Comparison of ENCODE assay signal across 8 mouse cellular contexts in genomic region chr11:90183361-90183760, GRCm38 (mm10). TPM values are rescaled to one million over a fixed set of nuclear protein-coding genes. Genes with fewer than 3 reads are reported as not detected.
A peak's percentile ranks its signal among the peaks of the same experiment; 100 is the strongest.
DNase-seq lines count a peak whose midpoint lies in the region; ATAC-seq and TF ChIP-seq lines count a peak whose summit lies in the region.

No protein-coding gene starts in this region.

- in situ Hi-C loops in Patski (cut with MboI; ENCODE audit: low pct_unique_long_range_greater_than_20kb) = loop anchor here (10.0 kb wide), 1 partner anchor 121 kb away; no protein-coding TSS in a partner anchor

- peak; percentile 45 for DNase-seq in adrenal gland, postnatal 10 days
- DNase-seq in adrenal gland, postnatal 36 days = no peak
- DNase-seq in layer of hippocampus, postnatal 10 days (ENCODE audit: low spot score in 2 of 2) = peak; percentile 30 to 46
- no peak for DNase-seq in layer of hippocampus, adult 8-10 months (ENCODE audit: low spot score in 2 of 2)
- DNase-seq in Patski (ENCODE audit: low read depth, low spot score) = peak; percentile 15
- DNase-seq in heart, postnatal 36 days = peak; percentile 10 to 22
- DNase-seq in retina, postnatal 1 day = peak; percentile 74
- no peak for DNase-seq in c-Kit-positive CD71-positive TER-119-positive erythroid progenitor cells, embryonic 14.5 days (ENCODE audit: low spot score)

- CTCF ChIA-PET in Patski (lab: Charles Lee) = interaction anchor here (0.7 to 2.3 kb wide), 6 partner anchors 14 to 135 kb away, joined by 3 to 10 read pairs (median 3); no protein-coding TSS in a partner anchor

- POLR2A ChIA-PET in Patski (lab: Charles Lee) = interaction anchor here (0.5 kb wide), 1 partner anchor 66 kb away, joined by 3 read pairs; the partner anchor contains the start of gene Mmd

- intact Hi-C loops in heart, postnatal 36 days (cut with DNase I) = loop anchor here (2.0 to 10.0 kb wide), 2 partner anchors 231 to 433 kb away; no protein-coding TSS in a partner anchor

- no peak for ATAC-seq in Patski

- peak; percentile 50 for TF ChIP-seq CTCF in Patski (IDR thresholded peaks at IDR 0.05)

- H3K27me3 ChIP-seq in Patski = peaks cover 24% of the 10 kb centered on the region

RNA-seq across cellular contexts. Expression of gene Gm45716, which starts 4.1 kb away (rescaled TPM):
- 1 to 10 TPM; 3.9 to 5.2 TPM for total RNA-seq in adrenal gland, postnatal 10 days (2021)
- 1 to 10 TPM; 2.6 to 5.3 TPM for total RNA-seq in adrenal gland, postnatal 36 days (2021)
- total RNA-seq in layer of hippocampus, postnatal 10 days (2021) = 10 to 100 TPM in 1 of 2 experiments, 1 to 10 TPM in 1; 7.7 to 10.8 TPM
- 1 to 10 TPM; 6.1 to 6.5 (median 6.4) TPM for total RNA-seq in layer of hippocampus, adult 8-10 months (2022)
- 0.59 TPM for polyA plus RNA-seq in Patski (2021)
- total RNA-seq in heart, postnatal 36 days (2021) = 1 to 10 TPM; 8.6 to 9.6 TPM

Comparison
In these comparisons a context has a peak if more than half of its experiments do, and no peak if none do; other contexts are left out.
1. DNase-seq: peak in adrenal gland, postnatal 10 days (single experiment), layer of hippocampus, postnatal 10 days (2 of 2), Patski (single experiment), heart, postnatal 36 days (2 of 2) and retina, postnatal 1 day (single experiment); none in adrenal gland, postnatal 36 days (0 of 2), layer of hippocampus, adult 8-10 months (0 of 2) and c-Kit-positive CD71-positive TER-119-positive erythroid progenitor cells, embryonic 14.5 days (single experiment).